Mouse (Mus musculus) thymus, adult 2 months (tissue): Measurements from ENCODE around the gene Larp6.

Source experiments
- CTCF ChIP-seq: fragments of 200-500 bp; IDR thresholded peaks from 2 replicates; pipeline ENCODE4 v1.5.1; 2012; ENCODE audit warnings: mild to moderate bottlenecking, control low read depth, low read length, moderate library complexity, borderline replicate concordance; ENCODE audit not compliant: control insufficient read depth, poor library complexity, insufficient read depth; ENCODE audit errors: extremely low read depth
- POLR2A ChIP-seq: fragments of 200-500 bp; IDR thresholded peaks from 2 replicates; pipeline ENCODE4 v1.6.1; 2012; ENCODE audit warnings: mild to moderate bottlenecking, low read length, control low read depth, moderate library complexity; ENCODE audit not compliant: control insufficient read depth, poor library complexity, insufficient read depth; ENCODE audit errors: extremely low read depth

DNA sequence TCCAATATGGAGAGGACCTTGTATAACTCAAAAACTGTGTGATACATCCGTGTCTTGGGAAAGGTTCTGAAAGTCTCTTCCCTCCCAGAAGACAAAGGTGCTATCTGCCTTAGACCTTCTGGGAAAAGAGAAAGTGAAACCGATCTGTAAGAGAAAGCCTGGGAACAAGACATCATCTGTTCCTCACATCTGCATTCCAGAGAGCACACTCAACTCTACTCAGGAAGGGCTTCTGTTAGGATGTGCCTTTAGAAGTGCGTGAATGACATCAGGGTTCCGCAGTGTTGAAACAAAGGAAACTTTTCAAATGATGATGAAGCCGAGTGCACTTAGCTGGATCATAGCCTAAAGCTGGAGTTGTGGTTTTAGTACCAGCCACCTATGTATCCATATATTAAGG lies 47.9 kb upstream of the Larp6 start:
- TF ChIP-seq CTCF (no peak), POLR2A (no peak)
